Mouse (Mus musculus): ENCODE results near the gene Skap2. TPM values are rescaled to one million over a fixed set of nuclear protein-coding genes. Genes with fewer than 3 reads are reported as not detected.

Gene Skap2
- polyA plus RNA-seq, 1 experiment from 2014 or later: 13.5 TPM

- ATAC-seq (replicated peaks; ENCODE audit: insufficient number of reproducible peaks, insufficient read depth, low FRiP score, low read depth): no peak
- WGBS: 67% methylated on average over 4 of the region's 4 CpGs
- Histone ChIP-seq H3K27me3 (no peaks in the 10 kb centered on the region), H3K4me3 (no peak overlapping the region), H3K9ac (no peak overlapping the region), H3K4me2 (no peak overlapping the region), H3K9me3 (replicated peaks) (no peaks in the 10 kb centered on the region), H3K4me1 (replicated peaks) (no peaks in the 10 kb centered on the region), H3K27ac (no peak overlapping the region), H3K36me3 (no peaks in the 10 kb centered on the region)
These were observed 186.7 kb downstream of the Skap2 start for GRCm38 (mm10) chr6:51825621-51826021.

DNA sequence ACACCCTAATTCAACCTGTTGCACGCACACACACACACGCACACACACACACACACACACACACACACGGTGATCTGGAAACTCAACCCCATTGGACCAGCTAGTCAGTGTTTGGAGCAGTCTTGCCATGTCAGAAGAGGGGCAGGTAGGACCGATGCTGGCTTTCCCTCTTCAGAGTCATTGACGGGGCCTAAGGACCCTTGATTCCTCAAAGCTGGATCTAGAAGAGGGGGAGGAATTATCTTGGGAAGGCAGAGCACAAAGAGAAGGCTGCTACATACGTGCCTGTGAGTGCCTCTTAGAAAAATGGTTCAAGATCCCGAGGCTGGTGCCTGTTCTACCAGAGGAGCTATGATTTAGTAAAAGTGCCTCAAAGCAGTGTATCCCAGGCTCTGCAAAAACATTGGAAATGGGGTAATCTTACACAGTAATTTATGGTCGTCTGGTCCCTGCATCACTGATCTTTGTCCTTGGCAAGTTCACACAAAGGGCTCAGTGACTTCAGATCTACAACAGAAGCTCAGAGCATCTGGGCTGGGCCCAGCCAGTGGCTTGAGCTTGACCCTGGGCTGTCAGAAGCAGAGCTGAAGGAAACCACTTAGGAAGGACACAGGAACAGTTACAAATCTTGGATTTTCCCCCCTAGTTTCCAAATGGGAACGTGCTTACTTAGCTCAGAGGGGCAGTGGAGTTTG, 188.1 kb downstream of the Skap2 start:
- no peaks in the 10 kb centered on the region for H3K27me3 ChIP-seq
- no peak for ATAC-seq (replicated peaks; ENCODE audit: insufficient number of reproducible peaks, insufficient read depth, low FRiP score, low read depth)
- H3K9me3 ChIP-seq (replicated peaks): no peaks in the 10 kb centered on the region
- no peak overlapping the region for H3K4me3 ChIP-seq
- no peak overlapping the region for H3K27ac ChIP-seq
- H3K4me2 ChIP-seq: no peak overlapping the region
- no peaks in the 10 kb centered on the region for H3K36me3 ChIP-seq
- 79% methylated on average over 9 of the region's 9 CpGs for WGBS
- H3K9ac ChIP-seq: no peak overlapping the region
- H3K4me1 ChIP-seq (replicated peaks): no peaks in the 10 kb centered on the region

- 49% methylated on average over 4 of the region's 4 CpGs for WGBS
- peaks cover 4% of the 10 kb centered on the region; the same call in 1 of the 2 replicates for H3K9me3 ChIP-seq (replicated peaks)
These were observed 190.3 kb downstream of the Skap2 start for GRCm38 (mm10) chr6:51822049-51822448.

DNA sequence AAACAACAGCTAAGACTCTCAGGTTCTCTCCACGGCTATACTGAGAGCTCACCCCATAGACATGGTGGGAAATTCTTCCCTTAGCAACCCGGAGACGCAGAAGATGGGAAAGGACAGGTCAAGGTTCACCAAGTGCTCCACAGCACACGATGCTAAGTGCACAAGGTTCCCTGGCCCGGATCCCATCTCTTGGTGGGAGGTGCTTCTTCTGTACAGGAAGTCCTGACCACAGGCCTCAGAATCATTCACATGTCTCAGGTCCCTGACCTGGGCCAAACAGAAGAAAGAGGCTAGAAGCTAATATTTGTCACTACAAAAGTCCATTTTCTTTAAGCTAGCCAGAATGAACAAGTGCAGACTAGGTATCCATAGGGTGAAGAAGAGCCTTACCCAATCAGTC, 191.5 kb downstream of the Skap2 start:
- Histone ChIP-seq H3K27me3 (no peaks in the 10 kb centered on the region), H3K27ac (no peak overlapping the region), H3K4me3 (no peak overlapping the region), H3K9ac (no peak overlapping the region), H3K4me2 (no peak overlapping the region), H3K9me3 (replicated peaks) (peaks cover 4% of the 10 kb centered on the region; the same call in 1 of the 2 replicates), H3K4me1 (replicated peaks) (no peaks in the 10 kb centered on the region), H3K36me3 (no peaks in the 10 kb centered on the region)
- WGBS: 73% methylated on average over 5 of the region's 5 CpGs
- no peak for ATAC-seq (replicated peaks; ENCODE audit: insufficient number of reproducible peaks, insufficient read depth, low FRiP score, low read depth)

More at GRCm38 (mm10) chr6:51822049-51822448, 190.3 kb downstream of the Skap2 start:
- Histone ChIP-seq H3K4me1 (replicated peaks) (no peaks in the 10 kb centered on the region), H3K4me3 (no peak overlapping the region), H3K27me3 (no peaks in the 10 kb centered on the region), H3K4me2 (no peak overlapping the region), H3K27ac (no peak overlapping the region), H3K36me3 (no peaks in the 10 kb centered on the region), H3K9ac (no peak overlapping the region)
- ATAC-seq (replicated peaks; ENCODE audit: insufficient number of reproducible peaks, insufficient read depth, low FRiP score, low read depth): no peak

DNA sequence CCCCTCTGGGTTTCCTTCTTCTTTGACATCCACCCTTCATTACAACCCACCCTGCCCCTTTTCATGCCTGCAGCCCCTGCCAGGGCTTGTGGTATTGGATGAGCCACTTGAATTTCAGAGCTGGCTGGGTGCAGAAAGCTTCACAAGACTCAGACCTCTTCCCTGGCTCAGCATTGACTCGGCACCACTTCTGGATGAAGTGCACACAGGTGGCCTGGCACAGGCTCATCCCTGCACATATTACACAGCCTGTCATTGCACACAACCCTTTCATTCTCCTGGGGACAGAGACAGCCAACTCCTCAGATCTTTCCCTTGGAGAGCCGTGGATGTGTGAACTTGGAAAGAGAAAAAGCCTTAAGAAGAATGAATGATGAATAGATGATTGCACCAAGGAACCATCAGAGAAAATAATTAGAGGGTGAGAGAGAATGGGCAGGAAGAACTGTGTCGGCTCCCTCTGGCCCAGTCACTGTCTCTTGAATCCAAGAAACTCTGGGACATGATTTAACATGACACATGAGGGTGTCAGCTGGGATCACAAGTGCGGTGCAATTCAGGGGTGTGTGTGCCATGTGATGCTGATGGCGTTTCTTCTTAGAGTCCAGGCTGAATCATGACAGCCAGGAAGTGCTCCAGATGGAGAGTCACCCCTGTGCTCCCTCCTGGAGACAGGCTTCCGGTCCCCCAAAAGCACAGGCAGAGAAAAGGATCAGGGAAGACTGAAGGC, 195.3 kb downstream of the Skap2 start:
- H3K4me3 ChIP-seq: no peak overlapping the region
- WGBS: 71% methylated on average over 6 of the region's 6 CpGs
- ATAC-seq (replicated peaks; ENCODE audit: insufficient number of reproducible peaks, insufficient read depth, low FRiP score, low read depth): no peak

DNA sequence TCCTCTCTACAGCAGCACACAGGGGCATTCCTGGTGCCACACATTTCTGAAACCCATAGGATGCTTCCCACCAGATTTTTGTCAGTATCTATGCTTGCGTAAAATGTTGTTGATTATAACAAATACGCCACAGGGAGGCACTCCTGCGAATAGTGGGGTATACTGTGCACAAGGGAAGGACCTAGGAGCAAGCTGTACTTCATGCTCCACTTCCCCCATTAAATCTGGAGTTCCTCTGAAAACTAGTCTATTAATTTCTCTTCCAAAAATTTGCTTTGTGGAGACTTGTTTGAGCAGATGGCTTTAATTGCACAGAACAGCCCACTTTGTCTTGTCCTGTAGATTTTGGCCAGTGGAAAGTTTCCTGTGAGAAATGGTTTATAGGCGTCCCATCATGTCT, 201.4 kb downstream of the Skap2 start:
- Histone ChIP-seq H3K9ac (no peak overlapping the region), H3K4me2 (no peak overlapping the region), H3K27me3 (no peaks in the 10 kb centered on the region), H3K4me1 (replicated peaks) (no peaks in the 10 kb centered on the region), H3K4me3 (no peak overlapping the region), H3K36me3 (no peaks in the 10 kb centered on the region), H3K27ac (no peak overlapping the region), H3K9me3 (replicated peaks) (no peaks in the 10 kb centered on the region)
- no peak for ATAC-seq (replicated peaks; ENCODE audit: insufficient number of reproducible peaks, insufficient read depth, low FRiP score, low read depth)
- 85% methylated on average over 4 of the region's 4 CpGs for WGBS

More for the DNA sequence above, 195.3 kb downstream of the Skap2 start:
- no peaks in the 10 kb centered on the region for H3K27me3 ChIP-seq
- H3K9me3 ChIP-seq (replicated peaks): peaks cover 4% of the 10 kb centered on the region; the same call in 1 of the 2 replicates
- no peak overlapping the region for H3K9ac ChIP-seq
- H3K27ac ChIP-seq: no peak overlapping the region
- no peak overlapping the region for H3K4me2 ChIP-seq
- no peaks in the 10 kb centered on the region for H3K4me1 ChIP-seq (replicated peaks)
- H3K36me3 ChIP-seq: no peaks in the 10 kb centered on the region

DNA sequence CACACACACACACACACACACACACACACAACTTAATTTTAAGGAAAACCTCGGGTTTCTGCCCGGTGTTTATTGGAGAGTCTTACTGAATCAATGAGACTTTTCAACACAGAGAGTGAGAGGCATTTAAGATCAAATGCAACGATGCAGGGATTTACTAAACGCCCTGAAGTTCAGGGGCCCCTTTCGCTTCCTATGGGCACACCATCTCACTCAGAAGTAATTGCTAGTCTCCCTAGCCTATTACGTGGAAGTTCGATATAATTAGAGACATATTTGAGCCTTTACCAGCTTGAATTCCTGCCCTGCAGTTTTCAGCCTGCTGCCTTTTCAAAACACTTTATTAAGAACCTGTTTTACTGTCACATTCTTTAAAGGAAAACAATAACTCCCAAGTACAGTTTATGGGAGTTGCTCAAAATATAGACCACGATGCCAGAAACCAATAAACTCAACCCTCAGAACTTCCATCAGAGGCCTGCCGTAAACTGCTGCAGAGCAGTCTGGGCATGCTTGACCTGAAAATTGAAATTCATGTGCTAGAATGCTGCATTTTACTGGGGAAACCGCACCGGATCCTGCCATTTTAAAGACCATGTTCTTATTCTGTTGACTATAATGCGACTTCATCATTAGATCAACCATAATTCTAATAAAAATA, 203.1 kb downstream of the Skap2 start:
- no peak for ATAC-seq (replicated peaks; ENCODE audit: insufficient number of reproducible peaks, insufficient read depth, low FRiP score, low read depth)
- H3K4me1 ChIP-seq (replicated peaks): no peaks in the 10 kb centered on the region
- no peak overlapping the region for H3K4me2 ChIP-seq
- no peak overlapping the region for H3K27ac ChIP-seq
- 81% methylated on average over 12 of the region's 12 CpGs for WGBS
- no peaks in the 10 kb centered on the region for H3K9me3 ChIP-seq (replicated peaks)
- no peak overlapping the region for H3K4me3 ChIP-seq
- H3K36me3 ChIP-seq: no peaks in the 10 kb centered on the region
- no peaks in the 10 kb centered on the region for H3K27me3 ChIP-seq
- H3K9ac ChIP-seq: no peak overlapping the region

GRCm38 (mm10) chr6:51808011-51808410, 204.3 kb downstream of the Skap2 start:
- H3K9ac ChIP-seq: no peak overlapping the region
- ATAC-seq (replicated peaks; ENCODE audit: insufficient number of reproducible peaks, insufficient read depth, low FRiP score, low read depth): no peak
- H3K4me3 ChIP-seq: no peak overlapping the region
- no peaks in the 10 kb centered on the region for H3K4me1 ChIP-seq (replicated peaks)
- no peaks in the 10 kb centered on the region for H3K9me3 ChIP-seq (replicated peaks)
- H3K4me2 ChIP-seq: no peak overlapping the region
- H3K27ac ChIP-seq: no peak overlapping the region
- no peaks in the 10 kb centered on the region for H3K27me3 ChIP-seq
- 67% methylated on average over 6 of the region's 6 CpGs for WGBS
- H3K36me3 ChIP-seq: no peaks in the 10 kb centered on the region

Other genes with a start within 250 kb of the Skap2 start
- gene Hoxa1, start 145.8 kb upstream of the Skap2 start, polyA plus RNA-seq (2015; fragmentation: Nextera tagmentation; extraction: Ambion mirVana): 0.59 and 1.1 TPM in 2 replicates
- 1.2 and 3.1 TPM in 2 replicates for gene Hoxa2, start 152.3 kb upstream of the Skap2 start, polyA plus RNA-seq (2015; fragmentation: Nextera tagmentation; extraction: Ambion mirVana)
- 0.33 and 0.68 TPM in 2 replicates for gene 5730596B20Rik, start 164.9 kb upstream of the Skap2 start, polyA plus RNA-seq (2015; fragmentation: Nextera tagmentation; extraction: Ambion mirVana)
- 0.43 and 0.77 TPM in 2 replicates for gene Hoxa4, start 179.2 kb upstream of the Skap2 start, polyA plus RNA-seq (2015; fragmentation: Nextera tagmentation; extraction: Ambion mirVana)
- gene Hoxa5, start 192.0 kb upstream of the Skap2 start, polyA plus RNA-seq (2015; fragmentation: Nextera tagmentation; extraction: Ambion mirVana): 2.3 and 6.3 TPM in 2 replicates
- gene Hoxa6, start 196.2 kb upstream of the Skap2 start, polyA plus RNA-seq (2015; fragmentation: Nextera tagmentation; extraction: Ambion mirVana): 0.27 TPM in 1 of 2 replicates, not detected in the other
- gene Hoxa3, start 200.8 kb upstream of the Skap2 start, polyA plus RNA-seq (2015; fragmentation: Nextera tagmentation; extraction: Ambion mirVana): 0.89 and 2.4 TPM in 2 replicates
- not detected in 2 replicates for gene Gm28308, start 200.8 kb upstream of the Skap2 start, polyA plus RNA-seq (2015; fragmentation: Nextera tagmentation; extraction: Ambion mirVana)
- gene Hoxa7, start 209.3 kb upstream of the Skap2 start, polyA plus RNA-seq (2015; fragmentation: Nextera tagmentation; extraction: Ambion mirVana): 0.54 and 1.4 TPM in 2 replicates
- 0.13 and 0.24 TPM in 2 replicates for gene Hoxa9, start 218.5 kb upstream of the Skap2 start, polyA plus RNA-seq (2015; fragmentation: Nextera tagmentation; extraction: Ambion mirVana)
- 0.19 and 0.55 TPM in 2 replicates for gene Hoxa10, start 228.3 kb upstream of the Skap2 start, polyA plus RNA-seq (2015; fragmentation: Nextera tagmentation; extraction: Ambion mirVana)
- gene Hoxa11, start 233.3 kb upstream of the Skap2 start, polyA plus RNA-seq (2015; fragmentation: Nextera tagmentation; extraction: Ambion mirVana): 0.06 TPM in 1 of 2 replicates, not detected in the other
- gene Hoxa13, start 248.3 kb upstream of the Skap2 start, polyA plus RNA-seq (2015; fragmentation: Nextera tagmentation; extraction: Ambion mirVana): 0.09 TPM in 1 of 2 replicates, not detected in the other

Data from heart, embryonic 15.5 days (tissue).